Mouse (Mus musculus) spleen, postnatal 14 days (tissue): ENCODE data around the gene Unc119.

Experiments
- DNase-seq, 2 experiments: peaks; one replicate each; pipeline ENCODE4 v3.0.0; 2021 to 2022; ENCODE audit warnings: low spot score in 2 of 2

Gene Unc119

GRCm38 (mm10) chr11:78343381-78344327 lies at the start of gene Unc119:
Gene Unc119 (plus strand): TSS chr11:78343482.
- peak; percentile 67 to 74 for DNase-seq

DNA sequence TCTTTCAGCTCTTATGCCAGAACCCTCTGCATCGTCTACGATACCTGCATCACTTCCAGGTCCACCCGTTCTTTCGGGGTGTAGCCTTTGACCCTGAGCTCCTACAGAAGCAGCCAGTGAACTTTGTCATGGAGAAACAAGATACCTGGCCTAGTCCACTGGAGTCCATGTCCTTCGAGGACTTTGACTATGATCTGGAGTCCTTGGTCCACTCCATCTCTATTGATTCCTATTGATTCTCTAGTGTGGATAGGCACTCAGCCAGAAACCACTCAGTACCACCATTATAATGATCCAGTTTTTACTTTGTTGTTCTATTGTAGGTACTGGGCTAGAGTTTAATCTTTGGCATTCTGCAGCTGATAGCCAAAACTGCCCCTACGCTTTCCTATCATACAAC lies 48.7 kb upstream of the Unc119 start:
- no peak for DNase-seq

DNA sequence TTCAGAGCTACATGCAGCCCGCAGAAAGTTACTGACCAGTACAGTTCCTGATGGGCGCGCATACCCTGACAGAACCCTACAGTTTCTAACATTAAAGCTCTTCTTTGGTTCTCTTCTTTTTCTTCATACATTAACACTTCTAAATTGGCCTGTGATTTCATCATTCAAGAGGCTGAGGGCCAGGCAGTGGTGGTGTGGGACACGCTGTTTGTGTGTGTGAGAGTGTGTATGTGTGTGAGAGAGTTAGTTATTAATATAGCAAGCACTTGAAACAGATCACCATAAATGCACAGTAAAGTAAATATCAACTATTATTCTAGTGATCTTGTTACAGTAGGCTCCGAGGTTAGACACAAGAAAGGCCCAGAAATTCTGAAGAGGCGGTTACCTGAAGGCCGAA lies 42.4 kb upstream of the Unc119 start:
- DNase-seq: no peak

- DNase-seq: peak; percentile 83 to 86
Measured at GRCm38 (mm10) chr11:78301357-78302084, 41.8 kb upstream of the Unc119 start, which contains the start of gene Spag5. Gene Spag5 (plus strand): TSS chr11:78301529.

- DNase-seq: no peak
Measured at GRCm38 (mm10) chr11:78305272-78305671, 38.0 kb upstream of the Unc119 start.

GRCm38 (mm10) chr11:78310861-78311511 lies 32.3 kb upstream of the Unc119 start:
- DNase-seq: no peak

GRCm38 (mm10) chr11:78313662-78314061 lies 29.6 kb upstream of the Unc119 start:
- no peak for DNase-seq

DNA sequence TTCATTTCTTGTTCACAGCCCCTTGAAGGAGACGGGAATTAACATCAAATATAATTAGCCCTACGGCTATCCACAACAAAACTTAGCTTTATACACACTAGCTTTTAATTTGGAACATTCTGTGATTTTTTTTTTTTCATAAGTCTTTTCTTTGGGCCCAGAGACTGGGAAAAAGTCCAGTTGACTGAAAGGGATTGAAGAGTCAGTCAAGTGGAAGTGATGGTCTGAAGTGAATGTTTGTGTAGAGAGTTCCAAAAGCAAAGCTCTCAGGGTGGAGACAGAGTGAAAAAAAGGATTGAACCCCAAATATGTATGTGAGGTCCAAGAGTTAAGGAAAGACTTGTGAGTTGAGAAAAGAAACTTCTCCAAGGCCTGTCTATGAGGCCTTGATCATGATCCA lies 24.9 kb upstream of the Unc119 start:
- DNase-seq: no peak

GRCm38 (mm10) chr11:78322076-78322831 lies 21.0 kb upstream of the Unc119 start:
- DNase-seq: no peak

- DNase-seq: peak; percentile 64 to 69
Measured at GRCm38 (mm10) chr11:78322860-78323259, 20.4 kb upstream of the Unc119 start, which contains the start of gene Aldoc. Gene Aldoc (plus strand): TSS chr11:78322968.

GRCm38 (mm10) chr11:78324000-78324785 lies 19.1 kb upstream of the Unc119 start:
- DNase-seq: no peak

DNA sequence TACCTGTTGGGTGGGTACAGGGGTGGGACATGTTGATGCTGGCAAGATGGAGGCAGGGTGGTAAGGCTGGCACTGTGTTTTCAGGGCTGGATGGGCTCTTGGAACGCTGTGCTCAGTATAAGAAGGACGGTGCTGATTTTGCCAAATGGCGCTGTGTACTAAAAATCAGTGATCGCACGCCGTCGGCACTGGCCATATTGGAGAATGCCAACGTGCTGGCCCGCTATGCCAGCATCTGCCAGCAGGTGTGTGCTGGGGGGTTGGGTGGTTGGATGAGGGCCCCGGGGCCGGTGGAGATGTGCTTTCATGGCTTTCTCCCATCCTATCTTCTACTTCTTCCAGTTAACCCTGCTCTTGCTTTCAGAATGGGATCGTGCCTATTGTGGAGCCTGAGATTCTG lies 18.3 kb upstream of the Unc119 start:
- no peak for DNase-seq

DNA sequence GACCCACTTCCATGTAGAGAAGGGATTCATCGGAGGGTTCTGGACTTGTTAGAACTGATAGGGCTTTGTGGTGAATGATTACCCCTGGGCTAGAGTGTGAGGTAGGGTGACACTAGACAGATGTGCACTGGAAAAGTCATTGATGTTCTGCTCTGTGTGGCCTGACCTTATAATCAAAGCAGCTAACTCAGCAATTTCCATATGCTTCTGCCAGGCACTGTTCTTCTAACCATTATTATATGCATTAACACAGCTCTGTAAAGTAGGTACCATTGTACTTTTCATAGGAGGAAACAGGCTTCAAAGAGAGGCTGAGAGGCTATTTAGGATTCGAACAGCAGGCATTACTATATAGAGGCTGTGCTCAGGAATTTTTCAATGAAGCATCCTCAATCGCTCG lies 16.1 kb upstream of the Unc119 start:
- no peak for DNase-seq

- DNase-seq: peak; percentile 95 to 96
Measured at GRCm38 (mm10) chr11:78327634-78328511, 15.4 kb upstream of the Unc119 start, which contains the start of gene Pigs. Gene Pigs (plus strand): TSS chr11:78328415.

DNA sequence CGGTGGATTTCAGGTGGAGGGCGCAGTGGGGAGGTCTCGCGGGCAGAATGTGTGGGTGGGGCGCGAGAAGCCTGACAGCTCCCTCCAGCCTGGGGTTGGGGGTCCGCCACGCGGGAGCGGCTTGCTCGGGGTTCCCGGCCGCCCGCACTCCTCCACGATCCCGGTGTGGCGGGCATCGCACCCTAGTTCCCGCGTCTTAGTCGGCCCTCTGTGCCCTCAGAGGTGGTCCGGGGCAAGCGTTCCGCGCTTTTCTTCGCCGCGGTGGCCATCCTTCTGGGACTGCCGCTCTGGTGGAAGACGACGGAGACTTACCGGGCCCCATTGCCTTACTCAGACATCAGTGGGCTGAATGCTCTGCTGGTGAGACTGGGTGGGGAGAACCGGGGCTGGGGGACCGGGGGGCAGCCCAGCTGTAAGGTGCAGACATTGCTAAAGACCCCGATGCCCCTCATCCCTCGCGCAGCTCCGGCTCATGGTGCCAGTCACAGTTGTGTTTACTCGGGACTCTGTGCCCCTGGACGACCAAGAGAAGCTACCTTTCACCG lies 14.7 kb upstream of the Unc119 start:
- no peak for DNase-seq

DNA sequence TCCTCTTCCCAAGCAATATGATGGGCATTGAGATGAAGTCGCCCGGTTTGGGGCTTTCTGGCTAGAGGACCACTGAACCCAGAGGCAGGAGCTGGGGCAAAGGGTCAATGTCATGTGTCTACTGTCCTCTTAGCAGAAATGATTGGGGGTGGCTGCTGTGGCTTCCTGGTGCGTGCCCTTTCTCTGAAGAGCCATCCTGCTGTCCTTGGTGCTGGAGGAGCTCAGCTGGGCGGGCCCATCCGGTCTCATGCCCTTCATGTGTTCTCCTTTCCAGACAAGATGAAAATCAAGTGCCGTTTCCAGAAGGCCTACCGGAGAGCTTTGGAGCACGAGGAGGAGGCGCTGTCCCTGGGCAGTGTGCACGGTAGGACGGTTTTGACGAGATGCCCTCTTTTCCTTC lies 10.6 kb upstream of the Unc119 start:
- no peak for DNase-seq

GRCm38 (mm10) chr11:78333992-78334391 lies 9.3 kb upstream of the Unc119 start:
- no peak for DNase-seq

DNA sequence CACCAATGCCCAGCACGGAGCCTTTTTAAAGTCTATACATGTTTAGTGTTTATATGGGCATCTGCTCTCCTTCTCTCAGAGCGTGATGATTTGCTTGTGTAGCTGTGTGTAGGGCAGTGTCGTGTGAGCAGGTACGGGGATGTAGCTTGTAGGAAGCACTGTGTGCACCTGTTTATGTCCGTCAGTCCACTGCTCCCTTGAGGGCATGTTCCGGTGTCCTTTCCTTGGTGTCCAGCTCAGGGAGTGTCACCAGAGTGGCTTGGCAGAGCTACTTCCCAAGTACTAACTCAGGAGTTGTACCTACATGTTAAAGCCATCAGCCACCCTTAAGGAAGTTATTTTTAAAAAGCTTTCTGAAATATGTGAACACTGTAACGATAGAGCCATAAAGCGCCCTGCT lies 6.2 kb upstream of the Unc119 start:
- DNase-seq: no peak

DNA sequence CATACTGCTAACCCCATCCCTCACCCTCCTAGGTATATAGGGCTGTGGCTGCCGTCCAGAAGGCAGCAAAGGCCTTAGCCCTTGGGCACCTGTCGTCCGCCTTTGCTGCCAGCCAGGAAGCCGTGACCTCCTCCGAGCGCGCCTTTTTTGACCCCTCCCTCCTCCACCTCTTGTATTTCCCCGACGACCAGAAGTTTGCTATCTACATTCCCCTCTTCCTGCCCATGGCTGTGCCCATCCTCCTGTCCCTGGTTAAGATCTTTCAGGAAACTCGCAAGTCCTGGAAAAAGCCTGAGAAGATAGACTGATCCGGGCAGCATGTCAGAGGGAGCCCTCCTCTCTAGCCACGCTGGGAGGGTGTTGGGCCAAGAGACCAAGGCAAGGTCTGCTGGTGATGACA lies 1.6 kb upstream of the Unc119 start:
- no peak for DNase-seq
